Mouse (Mus musculus): ENCODE measurements around the gene AU022252. TPM values are rescaled to one million over a fixed set of nuclear protein-coding genes. Genes with fewer than 3 reads are reported as not detected.

Gene AU022252
- polyA plus RNA-seq (2012): 5.1 and 9.7 TPM in 2 replicates

DNA sequence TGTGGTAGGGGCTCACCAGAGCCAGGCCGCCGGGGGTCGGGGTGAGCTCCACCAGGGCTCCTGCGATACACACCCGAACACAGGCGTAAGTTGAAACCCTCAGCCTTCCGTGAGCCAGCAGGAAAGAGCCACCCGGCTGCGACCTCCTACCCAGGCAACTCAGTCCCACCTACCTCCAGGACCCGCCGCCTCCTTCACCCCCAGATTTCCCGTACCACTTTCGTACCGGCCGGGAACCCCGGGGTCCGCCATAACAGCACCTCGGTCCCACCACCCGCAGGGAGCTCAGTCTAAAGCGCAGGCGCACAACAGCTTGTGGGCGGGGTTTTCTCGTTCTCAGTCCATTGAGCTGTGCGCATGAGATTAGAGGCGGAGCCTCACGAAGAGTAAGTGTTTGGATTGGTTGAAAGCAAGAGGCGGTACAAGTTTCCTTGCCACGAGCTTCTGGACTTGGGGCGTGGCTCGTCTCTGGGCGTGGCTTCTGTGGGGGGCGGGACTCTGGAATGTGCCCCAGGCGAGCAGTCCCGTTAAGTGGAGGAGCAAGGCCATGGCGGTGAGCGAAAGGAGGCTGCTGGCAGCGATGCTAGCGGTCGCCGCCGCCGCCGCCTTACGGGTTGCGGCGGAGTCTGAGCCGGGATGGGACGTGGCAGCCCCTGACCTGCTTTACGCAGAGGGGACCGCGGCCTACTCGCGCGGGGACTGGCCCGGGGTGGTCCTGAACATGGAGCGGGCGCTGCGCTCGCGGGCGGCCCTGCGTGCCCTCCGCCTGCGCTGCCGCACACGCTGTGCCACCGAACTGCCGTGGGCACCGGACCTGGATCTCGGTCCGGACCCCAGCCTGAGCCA, at the start of gene AU022252, which contains the start of gene P3h1:
AU022252 (minus strand) TSS at position 303 of the 846 bp plus-strand sequence.
P3h1 (plus strand) TSS at position 506 of the 846 bp plus-strand sequence.

DNA sequence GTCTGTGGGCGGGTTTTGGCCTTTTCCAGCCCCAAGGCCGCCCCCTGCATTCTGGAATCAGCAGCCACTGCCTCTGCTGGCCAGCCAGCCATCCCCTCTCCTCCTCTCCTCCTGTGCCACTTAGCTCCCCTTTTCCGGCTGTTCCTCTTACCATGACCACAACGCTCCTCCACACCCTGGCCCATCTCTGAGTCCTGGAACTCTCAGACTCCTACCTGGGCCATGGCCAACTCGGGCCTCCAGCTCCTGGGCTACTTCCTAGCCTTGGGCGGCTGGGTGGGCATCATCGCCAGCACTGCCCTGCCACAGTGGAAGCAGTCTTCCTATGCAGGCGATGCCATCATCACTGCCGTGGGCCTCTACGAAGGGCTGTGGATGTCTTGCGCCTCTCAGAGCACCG, 22.8 kb upstream of the AU022252 start, which contains the start of gene Cldn19:
Cldn19 (plus strand) TSS at position 64 of the 400 bp plus-strand sequence.

DNA sequence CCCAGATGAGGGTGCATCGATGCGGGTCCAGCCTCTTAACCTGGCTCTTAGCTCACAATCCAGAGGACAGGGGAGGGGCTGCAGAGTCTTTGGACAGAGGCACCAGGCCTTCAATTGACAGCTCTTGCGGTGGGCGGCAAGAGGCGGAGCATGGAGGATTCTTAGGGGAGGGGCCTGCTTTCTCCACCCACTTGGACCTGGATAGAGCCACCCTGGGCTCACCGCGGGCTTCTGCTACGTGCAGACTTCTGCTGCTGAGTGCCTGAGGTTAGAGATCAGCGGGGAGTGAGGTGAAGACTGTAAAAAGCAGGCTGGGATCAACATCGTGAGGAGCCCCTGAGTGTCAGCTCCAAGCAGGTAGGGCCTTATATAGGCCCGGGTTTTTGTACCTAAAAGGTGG, 14.3 kb downstream of the AU022252 start, which contains the start of gene Tmem269:
Tmem269 (minus strand) TSS at position 49 of the 400 bp plus-strand sequence.

DNA sequence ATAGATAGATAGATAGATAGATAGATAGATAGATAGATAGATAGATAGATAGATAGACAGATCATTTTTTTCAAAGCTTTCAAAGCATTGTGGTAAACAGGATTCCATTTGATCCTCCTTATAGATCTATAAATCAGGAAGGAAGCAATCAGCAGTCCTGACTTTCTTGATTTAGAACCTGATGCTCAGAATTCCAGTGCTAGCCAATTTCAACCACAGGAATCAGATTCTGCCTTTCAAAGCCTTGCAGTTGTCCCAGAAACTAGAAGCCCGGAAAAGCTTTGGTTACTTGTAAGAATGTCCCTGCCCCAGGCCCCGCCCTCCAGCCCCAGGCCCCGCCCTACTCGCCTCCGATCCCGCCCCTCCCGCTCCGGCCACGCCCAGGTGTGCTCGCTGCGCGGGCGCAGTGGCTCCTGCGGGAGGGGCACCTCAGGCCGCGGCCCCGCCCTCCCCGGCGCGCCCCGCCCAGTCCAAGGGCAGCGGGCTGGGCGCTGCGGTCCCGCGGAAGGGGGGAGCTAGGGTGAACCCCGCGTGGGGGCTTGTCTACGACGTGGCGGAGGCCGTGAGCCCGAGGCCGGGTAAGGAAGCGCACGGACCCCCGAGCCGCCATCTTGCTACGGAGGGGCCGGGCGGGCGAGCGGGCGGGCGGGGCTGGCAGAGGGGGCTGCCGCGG, 37.5 kb downstream of the AU022252 start, which contains the start of gene Svbp:
Svbp (plus strand) TSS at position 398 of the 673 bp plus-strand sequence.

DNA sequence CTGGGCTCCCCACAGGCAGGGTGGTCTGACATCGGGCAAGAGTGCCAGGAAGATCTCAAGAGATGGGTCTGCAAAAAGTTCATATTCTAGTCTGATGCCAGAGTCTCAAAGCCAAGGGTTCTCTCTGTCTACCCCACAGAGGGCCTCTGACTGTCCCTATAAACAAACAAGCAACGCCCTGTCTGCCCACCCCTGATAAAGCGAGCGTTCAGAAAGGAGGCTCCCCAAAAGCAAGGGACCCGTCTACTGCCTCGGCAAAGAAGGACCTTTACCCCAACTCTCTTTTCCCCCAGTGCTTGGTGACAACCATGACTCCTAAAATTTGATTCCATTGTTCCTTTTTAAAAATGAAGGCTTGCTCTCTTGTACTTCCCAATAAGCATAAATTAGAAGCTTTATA, 42.6 kb downstream of the AU022252 start, which contains the start of gene Ermap:
Ermap (minus strand) TSS at position 148 of the 400 bp plus-strand sequence.

DNA sequence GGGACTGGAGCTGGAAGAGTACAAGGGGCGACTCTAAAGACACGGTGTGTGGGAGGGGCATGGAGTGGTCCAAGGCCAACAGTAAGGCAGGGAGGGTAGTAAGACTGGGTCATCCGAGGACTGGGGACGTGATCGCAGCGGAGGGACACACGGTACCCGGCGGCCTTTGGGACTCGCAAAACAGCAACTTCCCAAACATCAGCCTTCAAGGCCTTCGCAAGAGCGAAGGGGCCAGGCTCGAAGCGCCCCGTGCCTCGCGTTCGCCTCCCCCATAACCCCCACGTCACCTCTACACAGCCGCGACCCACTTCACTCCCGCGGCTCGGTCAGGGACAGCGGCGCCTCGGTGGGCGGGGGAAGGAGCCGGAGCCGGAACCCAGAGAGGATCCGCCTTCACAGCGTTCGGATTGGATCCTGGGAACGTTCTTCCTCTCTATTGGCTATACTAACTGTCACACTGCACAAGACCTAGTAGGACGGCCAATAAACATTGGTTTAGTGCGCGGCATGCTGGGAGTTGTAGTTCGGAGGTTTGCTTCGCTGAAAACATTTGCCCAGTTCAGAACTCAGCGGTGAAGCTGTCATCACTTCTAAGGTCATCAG, 58.6 kb downstream of the AU022252 start, which contains the start of gene Zfp691:
Zfp691 (minus strand) TSS at position 345 of the 603 bp plus-strand sequence.

Other genes starting within 250 kb of the AU022252 start
- gene Slc2a1, start 124.0 kb downstream of the AU022252 start, polyA plus RNA-seq (2012): 24.4 and 31.9 TPM in 2 replicates
- gene Zfp691, start 58.5 kb downstream of the AU022252 start, polyA plus RNA-seq (2012): 5.0 and 5.8 TPM in 2 replicates
- gene Ermap, start 42.7 kb downstream of the AU022252 start, polyA plus RNA-seq (2012): 16.4 and 22.6 TPM in 2 replicates
- gene Svbp, start 37.4 kb downstream of the AU022252 start, polyA plus RNA-seq (2012): 112 and 123 TPM in 2 replicates
- gene Tmem269, start 14.5 kb downstream of the AU022252 start, polyA plus RNA-seq (2012): not detected in 2 replicates
- 15.2 and 19.0 TPM in 2 replicates for gene P3h1, start 203 bp upstream of the AU022252 start, polyA plus RNA-seq (2012)
- gene Cldn19, start 22.7 kb upstream of the AU022252 start, polyA plus RNA-seq (2012): not detected in 2 replicates
- gene Ybx1, start 61.9 kb upstream of the AU022252 start, polyA plus RNA-seq (2012): 2,148 and 2,363 TPM in 2 replicates
- 2.2 and 2.7 TPM in 2 replicates for gene Ppih, start 87.8 kb upstream of the AU022252 start, polyA plus RNA-seq (2012)
- 0.10 and 0.79 TPM in 2 replicates for gene Ccdc30, start 182.8 kb upstream of the AU022252 start, polyA plus RNA-seq (2012)
- 4.2 and 6.6 TPM in 2 replicates for gene Ppcs, start 189.7 kb upstream of the AU022252 start, polyA plus RNA-seq (2012)
- gene Zmynd12, start 190.1 kb upstream of the AU022252 start, polyA plus RNA-seq (2012): 0.03 and 0.09 TPM in 2 replicates

Data from megakaryocyte-erythroid progenitor cell, adult 5 weeks (primary cell).